Mouse (Mus musculus) ZHBTc4 (cell line): ENCODE results near the gene Pcsk5.
A peak's percentile ranks its signal among the peaks of the same experiment; 100 is the strongest.

ENCODE experiments used
- DNase-seq: peaks from one replicate; pipeline ENCODE4 v3.0.0-alpha.2; 2011; ENCODE audit warnings: low read depth, low spot score

Gene Pcsk5

GRCm38 (mm10) chr19:17400571-17400970, 436.9 kb downstream of the Pcsk5 start:
- no peak for DNase-seq

- no peak for DNase-seq
Observed at GRCm38 (mm10) chr19:17399965-17400364, 437.5 kb downstream of the Pcsk5 start.

- DNase-seq = no peak
Observed at GRCm38 (mm10) chr19:17397922-17398321, 439.5 kb downstream of the Pcsk5 start.

- DNase-seq = no peak
Observed at GRCm38 (mm10) chr19:17396802-17397201, 440.6 kb downstream of the Pcsk5 start.

- peak; percentile 97 for DNase-seq
Observed at GRCm38 (mm10) chr19:17393841-17394591, 443.4 kb downstream of the Pcsk5 start, which contains the start of gene Rfk. Gene Rfk (plus strand): TSS chr19:17394043.

GRCm38 (mm10) chr19:17392866-17393265, 444.6 kb downstream of the Pcsk5 start:
- no peak for DNase-seq

- DNase-seq = peak; percentile 63
Observed at GRCm38 (mm10) chr19:17388404-17388803, 449.0 kb downstream of the Pcsk5 start.

- no peak for DNase-seq
Observed at GRCm38 (mm10) chr19:17386424-17386823, 451.0 kb downstream of the Pcsk5 start.

- DNase-seq = no peak
Observed at GRCm38 (mm10) chr19:17385426-17385825, 452.0 kb downstream of the Pcsk5 start.

GRCm38 (mm10) chr19:17385022-17385421, 452.4 kb downstream of the Pcsk5 start:
- DNase-seq = no peak

- no peak for DNase-seq
Observed at GRCm38 (mm10) chr19:17382807-17383397, 454.5 kb downstream of the Pcsk5 start.
